Comparison of ENCODE assay signal across 22 mouse cellular contexts in the genomic region with DNA sequence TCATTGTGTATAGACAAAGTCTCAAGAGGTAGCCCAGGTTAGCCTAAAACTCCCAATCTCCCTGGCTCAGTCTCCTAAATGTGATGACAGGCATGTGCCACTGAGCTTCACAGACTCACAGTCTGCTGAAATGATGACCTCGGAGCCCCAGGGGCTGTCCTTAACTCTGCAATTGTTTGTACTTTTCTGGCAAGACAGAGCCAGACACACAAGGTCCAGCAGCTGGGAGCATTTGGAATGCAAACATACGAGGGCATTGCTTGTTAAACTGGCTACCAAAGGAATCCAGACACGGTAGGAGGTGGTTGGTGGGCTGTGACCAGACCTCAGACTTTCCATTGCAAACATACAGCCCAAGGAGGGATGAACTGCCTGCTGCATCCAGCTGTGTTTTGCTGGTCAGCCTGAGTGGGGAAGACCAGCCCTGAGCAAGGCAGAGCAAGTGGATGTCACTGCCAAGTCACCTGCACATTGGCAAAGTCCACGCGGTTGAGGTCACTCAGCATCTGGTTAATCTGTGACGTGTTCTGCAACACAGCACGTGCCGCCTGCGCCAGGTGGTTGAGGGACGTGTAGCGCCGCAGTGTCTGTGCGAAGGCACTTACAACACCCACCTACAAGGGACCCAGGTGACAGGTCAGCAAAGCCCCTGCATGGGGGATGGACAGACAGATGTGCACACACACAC. TPM values are rescaled to one million over a fixed set of nuclear protein-coding genes. Genes with fewer than 3 reads are reported as not detected.
DNase-seq lines count a peak whose midpoint lies in the region; ATAC-seq and TF ChIP-seq lines count a peak whose summit lies in the region.
"Had no signal": no experiment of that assay in that cellular context is flagged by ENCODE, and none has a peak within 500 bp of the region (broad histone marks: within the 10 kb centered on the region; RNA-seq: fewer than 3 reads in every experiment).

No protein-coding gene starts in this region.

- H3K9ac ChIP-seq in heart, embryonic 13.5 days = 0 out of 2 replicates have a peak overlapping the region, but pooled peaks have one; percentile 3
- H3K9ac ChIP-seq in liver, adult 2 months (ENCODE audit: low read depth, low read length) = no peak overlapping the region
- H3K9ac ChIP-seq in liver, embryonic 11.5 days (ENCODE audit: low read depth, low read length) = no peak overlapping the region
- H3K9ac ChIP-seq: embryonic facial prominence, embryonic 15.5 days; hindbrain, embryonic 15.5 days; neural tube, embryonic 12.5 days had no signal

- no peak for ATAC-seq in heart, embryonic 13.5 days (ENCODE audit: extremely low read depth, insufficient number of reproducible peaks, low FRiP score, low TSS enrichment)
- ATAC-seq in liver, embryonic 11.5 days (replicated peaks; ENCODE audit: low FRiP score) = no peak
- no peak for ATAC-seq in inflammation-experienced regulatory T-cells, adult 6 months

- no peaks in the 10 kb centered on the region for H3K27me3 ChIP-seq in heart, embryonic 13.5 days (replicated peaks)
- H3K27me3 ChIP-seq in liver, adult 2 months (ENCODE audit: control insufficient read depth, insufficient read depth, low read length) = no peaks in the 10 kb centered on the region
- no peaks in the 10 kb centered on the region for H3K27me3 ChIP-seq in liver, embryonic 11.5 days (replicated peaks; ENCODE audit: control insufficient read depth, insufficient read depth, low read length)
- H3K27me3 ChIP-seq: embryonic facial prominence, embryonic 15.5 days; hindbrain, embryonic 15.5 days; neural tube, embryonic 12.5 days had no signal

- DNase-seq in heart, postnatal 36 days = no peak
- DNase-seq in liver, adult 2 months (ENCODE audit: extremely low read depth, low read depth, low spot score) = peak; percentile 86
- DNase-seq in liver, embryonic 11.5 days (ENCODE audit: low spot score) = no peak
- DNase-seq in kidney, postnatal 14 days = peak; percentile 43
- no peak for DNase-seq in ovary, postnatal 14 days (ENCODE audit: low spot score)
- DNase-seq: adrenal gland, postnatal 25 days; B cell, adult 2 months; cerebellum, adult 8-10 months; gastrocnemius, postnatal 36 days; heart, postnatal 14 days; lung, adult 2 months; lung, postnatal 36 days; spleen, adult 18-20 months; thymus, adult 18-20 months had no signal

- peak overlapping the region; percentile 80 for H3K27ac ChIP-seq in heart, embryonic 13.5 days (replicated peaks)
- H3K27ac ChIP-seq in liver, adult 2 months (replicated peaks; ENCODE audit: insufficient read depth, low read depth, low read length) = no peak overlapping the region
- no peak overlapping the region for H3K27ac ChIP-seq in liver, embryonic 11.5 days (ENCODE audit: low read depth, low read length)
- H3K27ac ChIP-seq: embryonic facial prominence, embryonic 15.5 days; hindbrain, embryonic 15.5 days; neural tube, embryonic 12.5 days had no signal

- no peak overlapping the region for H3K4me2 ChIP-seq in heart, embryonic 13.5 days
- no peak overlapping the region for H3K4me2 ChIP-seq in liver, embryonic 11.5 days
- H3K4me2 ChIP-seq: embryonic facial prominence, embryonic 15.5 days; hindbrain, embryonic 15.5 days; neural tube, embryonic 12.5 days had no signal

- peaks cover 25% of the 10 kb centered on the region for H3K4me1 ChIP-seq in heart, embryonic 13.5 days
- H3K4me1 ChIP-seq in liver, adult 2 months (ENCODE audit: control insufficient read depth, insufficient read depth, low read length) = peaks cover 9% of the 10 kb centered on the region
- no peaks in the 10 kb centered on the region for H3K4me1 ChIP-seq in liver, embryonic 11.5 days (replicated peaks; ENCODE audit: control insufficient read depth, insufficient read depth, low read length)
- H3K4me1 ChIP-seq: embryonic facial prominence, embryonic 15.5 days; hindbrain, embryonic 15.5 days; neural tube, embryonic 12.5 days had no signal

- TF ChIP-seq CTCF in liver, adult 2 months (IDR thresholded peaks at IDR 0.05; ENCODE audit: low read depth, low read length) = no peak

- intact Hi-C loops in heart, postnatal 36 days (cut with DNase I) = no loop called here

- no peaks in the 10 kb centered on the region for H3K79me2 ChIP-seq in liver, adult 2 months (ENCODE audit: control insufficient read depth, insufficient read depth, low read length)

- peaks cover 25% of the 10 kb centered on the region for H3K36me3 ChIP-seq in heart, embryonic 13.5 days
- H3K36me3 ChIP-seq in liver, adult 2 months (ENCODE audit: control insufficient read depth, insufficient read depth, low read length) = no peaks in the 10 kb centered on the region
- peaks cover 9% of the 10 kb centered on the region; the same call in 1 of the 2 replicates for H3K36me3 ChIP-seq in liver, embryonic 11.5 days (ENCODE audit: control insufficient read depth, insufficient read depth, low read length)
- H3K36me3 ChIP-seq: hindbrain, embryonic 15.5 days had no signal

- WGBS in heart, embryonic 13.5 days = 76% methylated on average over 13 of the region's 13 CpGs
- WGBS in liver, adult 2 months = 20% methylated on average over 13 of the region's 13 CpGs
- 75% methylated on average over 13 of the region's 13 CpGs for WGBS in liver, embryonic 11.5 days

- H3K9me3 ChIP-seq in heart, embryonic 13.5 days = no peaks in the 10 kb centered on the region
- H3K9me3 ChIP-seq in liver, embryonic 11.5 days (ENCODE audit: control insufficient read depth, low read length) = peaks cover 7% of the 10 kb centered on the region; the same call in 1 of the 2 replicates
- H3K9me3 ChIP-seq: embryonic facial prominence, embryonic 15.5 days; hindbrain, embryonic 15.5 days had no signal

- no peak overlapping the region for H3K4me3 ChIP-seq in heart, embryonic 13.5 days
- no peak overlapping the region for H3K4me3 ChIP-seq in liver, adult 2 months (ENCODE audit: insufficient read depth, low read depth, low read length)
- no peak overlapping the region for H3K4me3 ChIP-seq in liver, embryonic 11.5 days (ENCODE audit: low read depth, low read length)
- H3K4me3 ChIP-seq: embryonic facial prominence, embryonic 15.5 days; forebrain, embryonic 10.5 days; hindbrain, embryonic 15.5 days; neural tube, embryonic 12.5 days had no signal

- no peak for TF ChIP-seq POLR2A in liver, adult 2 months (IDR thresholded peaks at IDR 0.05; ENCODE audit: extremely low read depth, insufficient read depth, low read length)

RNA-seq across cellular contexts. Expression of a gene that starts 10.4 kb away (rescaled TPM):
- 0.78 and 1.0 TPM in 2 replicates for polyA plus RNA-seq in heart, embryonic 13.5 days (2015; fragmentation: Nextera tagmentation; extraction: Ambion mirVana)
- under 1 TPM in 1 of 2 experiments, not detected in 1; 0.58 TPM for total RNA-seq in heart, postnatal 36 days (2021)
- 0.18 TPM in 1 of 2 replicates, not detected in the other for total RNA-seq in liver, adult 2 months (2014; rRNA removed)
- polyA plus RNA-seq in liver, adult 2 months (2012; rRNA removed) = 0.85 and 1.5 TPM in 2 replicates
- polyA plus RNA-seq in liver, embryonic 11.5 days (2014; fragmentation: Nextera tagmentation; extraction: Ambion mirVana) = 1.6 and 1.8 TPM in 2 replicates
- under 1 TPM; 0.59 to 0.79 (median 0.75) TPM for polyA plus RNA-seq in inflammation-experienced regulatory T-cells, adult 6 months (2017; shearing (Covaris generic))
- total RNA-seq: common myeloid progenitor, adult 5-6 weeks had no signal

RNA-seq across cellular contexts. Expression of a gene that starts 15.9 kb away (rescaled TPM):
- 31.9 and 33.2 TPM in 2 replicates for polyA plus RNA-seq in heart, embryonic 13.5 days (2015; fragmentation: Nextera tagmentation; extraction: Ambion mirVana)
- total RNA-seq in heart, postnatal 36 days (2021) = 10 to 100 TPM; 18.8 to 20.3 TPM
- 7.2 and 11.9 TPM in 2 replicates for total RNA-seq in liver, adult 2 months (2014; rRNA removed)
- polyA plus RNA-seq in liver, adult 2 months (2012; rRNA removed) = 19.7 and 25.7 TPM in 2 replicates
- 34.5 and 36.9 TPM in 2 replicates for polyA plus RNA-seq in liver, embryonic 11.5 days (2014; fragmentation: Nextera tagmentation; extraction: Ambion mirVana)
- polyA plus RNA-seq in inflammation-experienced regulatory T-cells, adult 6 months (2017; shearing (Covaris generic)) = 10 to 100 TPM; 16.2 to 34.6 (median 34.0) TPM

RNA-seq across cellular contexts. Expression of a gene that starts 23.1 kb away (rescaled TPM):
- polyA plus RNA-seq in heart, embryonic 13.5 days (2015; fragmentation: Nextera tagmentation; extraction: Ambion mirVana) = 7.9 and 8.6 TPM in 2 replicates
- total RNA-seq in heart, postnatal 36 days (2021) = 10 to 100 TPM; 27.5 to 29.4 TPM
- total RNA-seq in liver, adult 2 months (2014; rRNA removed) = 0.83 and 1.3 TPM in 2 replicates
- 1.9 and 3.6 TPM in 2 replicates for polyA plus RNA-seq in liver, adult 2 months (2012; rRNA removed)
- polyA plus RNA-seq in liver, embryonic 11.5 days (2014; fragmentation: Nextera tagmentation; extraction: Ambion mirVana) = 5.2 and 5.3 TPM in 2 replicates
- polyA plus RNA-seq in inflammation-experienced regulatory T-cells, adult 6 months (2017; shearing (Covaris generic)) = not detected
- total RNA-seq: common myeloid progenitor, adult 5-6 weeks; monocyte, adult 5-6 weeks had no signal

RNA-seq across cellular contexts. Expression of a gene that starts 50.4 kb away (rescaled TPM):
- 4.7 and 4.9 TPM in 2 replicates for polyA plus RNA-seq in heart, embryonic 13.5 days (2015; fragmentation: Nextera tagmentation; extraction: Ambion mirVana)
- total RNA-seq in heart, postnatal 36 days (2021) = 1 to 10 TPM; 2.9 to 5.5 TPM
- 0.18 and 0.54 TPM in 2 replicates for total RNA-seq in liver, adult 2 months (2014; rRNA removed)
- 0.87 and 1.0 TPM in 2 replicates for polyA plus RNA-seq in liver, adult 2 months (2012; rRNA removed)
- polyA plus RNA-seq in liver, embryonic 11.5 days (2014; fragmentation: Nextera tagmentation; extraction: Ambion mirVana) = 9.0 and 9.5 TPM in 2 replicates
- polyA plus RNA-seq in inflammation-experienced regulatory T-cells, adult 6 months (2017; shearing (Covaris generic)) = 1 to 10 TPM in 2 of 3 experiments, under 1 TPM in 1; 0.62 to 3.3 (median 1.5) TPM

Comparison
In these comparisons a context has a peak if more than half of its experiments do, and no peak if none do; other contexts are left out.
1. DNase-seq: peak in liver, adult 2 months (single experiment) and kidney, postnatal 14 days (single experiment); none in heart, postnatal 36 days (0 of 2), liver, embryonic 11.5 days (single experiment) and ovary, postnatal 14 days (single experiment).